Mouse (Mus musculus) 416B (cell line): Measurements from ENCODE around the gene 4930595M18Rik.

ENCODE experiments used
- DNase-seq: peaks from one replicate; pipeline ENCODE4 v3.0.0; 2011; ENCODE audit warnings: low read depth

4930595M18Rik gene

GRCm38 (mm10) chrX:81458021-81458420 lies at the start of gene 4930595M18Rik:
TSS of gene 4930595M18Rik (minus strand) at chrX:81458121.
- DNase-seq, result no peak

DNA sequence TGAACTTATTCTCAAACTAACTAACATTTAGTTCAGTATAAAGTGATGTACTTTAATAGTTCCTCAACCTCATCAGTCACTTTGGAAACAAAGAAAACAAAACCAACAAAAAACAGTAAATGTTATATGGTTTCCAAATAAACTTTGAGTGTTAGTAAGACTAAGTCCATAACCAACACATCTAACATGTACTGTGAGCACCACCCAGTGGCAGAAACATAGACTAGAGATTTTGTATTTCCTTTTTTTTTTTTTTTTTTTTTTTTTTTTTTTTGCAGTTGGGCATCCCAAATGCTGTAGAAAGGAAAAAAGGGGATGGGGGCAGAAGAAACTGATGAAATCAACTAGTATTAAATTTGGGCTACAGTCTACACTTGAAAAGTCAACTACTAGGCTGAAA lies 14.6 kb upstream of the 4930595M18Rik start:
- DNase-seq, result peak; percentile 42
